10 mouse cellular contexts compared by ENCODE assay signal in genomic region chr10:75364796-75365195, GRCm38 (mm10). TPM values are rescaled to one million over a fixed set of nuclear protein-coding genes. Genes with fewer than 3 reads are reported as not detected.
DNase-seq lines count a peak whose midpoint lies in the region; ATAC-seq and TF ChIP-seq lines count a peak whose summit lies in the region.
"Had no signal": no experiment of that assay in that cellular context is flagged by ENCODE, and none has a peak within 500 bp of the region (broad histone marks: within the 10 kb centered on the region; RNA-seq: fewer than 3 reads in every experiment).

No protein-coding gene starts in this region.

- H3K27me3 ChIP-seq in heart, embryonic 16.5 days (ENCODE audit: control insufficient read depth, insufficient read depth, low read length) = no peaks in the 10 kb centered on the region
- no peaks in the 10 kb centered on the region for H3K27me3 ChIP-seq in testis, adult 2 months (ENCODE audit: control insufficient read depth, insufficient read depth, low read length)
- no peaks in the 10 kb centered on the region for H3K27me3 ChIP-seq in intestine, postnatal 0 days (replicated peaks; ENCODE audit: control insufficient read depth, insufficient read depth, low read length)
- H3K27me3 ChIP-seq: liver, embryonic 13.5 days had no signal

- WGBS in heart, embryonic 16.5 days = 64% methylated on average over 9 of the region's 9 CpGs
- 74% methylated on average over 9 of the region's 9 CpGs for WGBS in intestine, postnatal 0 days

- H3K27ac ChIP-seq in heart, embryonic 16.5 days (ENCODE audit: low read length) = peak overlapping the region; percentile 82
- 0 out of 2 replicates have a peak overlapping the region, but pooled peaks have one; percentile 5 for H3K27ac ChIP-seq in testis, adult 2 months (ENCODE audit: control insufficient read depth, insufficient read depth, low read depth, low read length)
- no peak overlapping the region; the same call in 1 of the 2 replicates for H3K27ac ChIP-seq in intestine, postnatal 0 days (ENCODE audit: low read depth, low read length)
- H3K27ac ChIP-seq: liver, embryonic 13.5 days had no signal

- DNase-seq in heart, postnatal 10 days = no peak
- no peak for DNase-seq in testis, postnatal 10 days (ENCODE audit: low spot score)
- DNase-seq in frontal cortex, postnatal 10 days (ENCODE audit: low spot score in 2 of 2) = no peak
- no peak for DNase-seq in layer of hippocampus, adult 8-10 months (ENCODE audit: low spot score in 2 of 2)
- DNase-seq in gastrocnemius, postnatal 4 days (ENCODE audit: low spot score in 2 of 2) = no peak
- DNase-seq: liver, embryonic 13.5 days had no signal

- H3K36me3 ChIP-seq in heart, embryonic 16.5 days (ENCODE audit: control insufficient read depth, insufficient read depth) = no peaks in the 10 kb centered on the region
- no peaks in the 10 kb centered on the region for H3K36me3 ChIP-seq in testis, adult 2 months (ENCODE audit: control insufficient read depth, insufficient read depth, low read length)
- H3K36me3 ChIP-seq in intestine, postnatal 0 days (ENCODE audit: control insufficient read depth, insufficient read depth) = no peaks in the 10 kb centered on the region
- H3K36me3 ChIP-seq: liver, embryonic 13.5 days had no signal

- TF ChIP-seq CTCF in testis, adult 2 months (IDR thresholded peaks at IDR 0.05; ENCODE audit: control insufficient read depth, insufficient read depth, insufficient replicate concordance, low read depth, low read length) = no peak
- no peak for TF ChIP-seq CTCF in intestine, postnatal 0 days (IDR thresholded peaks at IDR 0.05; ENCODE audit: low read depth)

- no peak for ATAC-seq in heart, embryonic 16.5 days (replicated peaks; ENCODE audit: extremely low read depth, insufficient read depth, low FRiP score)
- peak; percentile 56 for ATAC-seq in intestine, postnatal 0 days
- ATAC-seq: Patski had no signal

- intact Hi-C loops in heart, postnatal 10 days (cut with DNase I) = loop anchor here (5.0 kb wide), 1 partner anchor 47 kb away; the partner anchor contains the start of gene Adora2a

- peak overlapping the region; percentile 9 for H3K4me2 ChIP-seq in heart, embryonic 16.5 days (ENCODE audit: low read depth, low read length)
- no peak overlapping the region for H3K4me2 ChIP-seq in intestine, postnatal 0 days (replicated peaks; ENCODE audit: low read depth)

- H3K4me3 ChIP-seq in heart, embryonic 16.5 days (ENCODE audit: low read length) = no peak overlapping the region
- peak overlapping the region; percentile 90; the same call in 1 of the 2 replicates for H3K4me3 ChIP-seq in testis, adult 2 months (ENCODE audit: control insufficient read depth, low read depth, low read length)
- H3K4me3 ChIP-seq in intestine, postnatal 0 days (ENCODE audit: low read depth, low read length) = no peak overlapping the region

- H3K9me3 ChIP-seq in heart, embryonic 16.5 days (replicated peaks; ENCODE audit: control insufficient read depth, low read length) = no peaks in the 10 kb centered on the region
- H3K9me3 ChIP-seq in intestine, postnatal 0 days (ENCODE audit: control insufficient read depth) = no peaks in the 10 kb centered on the region
- H3K9me3 ChIP-seq: liver, embryonic 13.5 days had no signal

- H3K9ac ChIP-seq in heart, embryonic 16.5 days (ENCODE audit: low read length) = no peak overlapping the region
- no peak overlapping the region for H3K9ac ChIP-seq in intestine, postnatal 0 days (ENCODE audit: low read depth, low read length)
- H3K9ac ChIP-seq: liver, embryonic 13.5 days had no signal

- TF ChIP-seq POLR2A in testis, adult 2 months (IDR thresholded peaks at IDR 0.05; ENCODE audit: control insufficient read depth, low read depth, low read length) = no peak

- H3K4me1 ChIP-seq in heart, embryonic 16.5 days (ENCODE audit: control insufficient read depth, insufficient read depth, low read length) = peaks cover 17% of the 10 kb centered on the region
- H3K4me1 ChIP-seq in testis, adult 2 months (ENCODE audit: control insufficient read depth, insufficient read depth, low read length) = peaks cover 2% of the 10 kb centered on the region; the same call in 1 of the 2 replicates
- H3K4me1 ChIP-seq in intestine, postnatal 0 days (replicated peaks; ENCODE audit: control insufficient read depth, insufficient read depth, low read length) = 0 out of 2 replicates have a peak, but pooled peaks cover 2% of the 10 kb centered on the region
- H3K4me1 ChIP-seq: liver, embryonic 13.5 days had no signal

RNA-seq across cellular contexts. Expression of gene Upb1, which starts 36.1 kb away (rescaled TPM):
- 0.87 and 0.91 TPM in 2 replicates for polyA plus RNA-seq in heart, embryonic 16.5 days (2015; fragmentation: Nextera tagmentation; extraction: Ambion mirVana)
- total RNA-seq in heart, postnatal 10 days (2021) = under 1 TPM; 0.17 to 0.24 TPM
- polyA plus RNA-seq in testis, adult 2 months (2012; rRNA removed) = 0.13 and 0.20 TPM in 2 replicates
- polyA plus RNA-seq in intestine, postnatal 0 days (2015; fragmentation: Nextera tagmentation; extraction: Ambion mirVana) = 0.14 and 0.52 TPM in 2 replicates
- under 1 TPM; 0.20 to 0.83 (median 0.44) TPM for total RNA-seq in layer of hippocampus, adult 8-10 months (2022)
- under 1 TPM; 0.29 to 0.39 TPM for total RNA-seq in gastrocnemius, postnatal 4 days (2021)
- polyA plus RNA-seq: Patski had no signal

RNA-seq across cellular contexts. Expression of gene Adora2a, which starts 48.1 kb away (rescaled TPM):
- 8.0 and 8.7 TPM in 2 replicates for polyA plus RNA-seq in heart, embryonic 16.5 days (2015; fragmentation: Nextera tagmentation; extraction: Ambion mirVana)
- total RNA-seq in heart, postnatal 10 days (2021) = 10 to 100 TPM; 18.7 to 18.9 TPM
- polyA plus RNA-seq in testis, adult 2 months (2012; rRNA removed) = 0.28 and 1.2 TPM in 2 replicates
- 1.2 and 1.4 TPM in 2 replicates for polyA plus RNA-seq in intestine, postnatal 0 days (2015; fragmentation: Nextera tagmentation; extraction: Ambion mirVana)
- total RNA-seq in layer of hippocampus, adult 8-10 months (2022) = 1 to 10 TPM; 1.1 to 2.7 (median 1.9) TPM
- total RNA-seq in gastrocnemius, postnatal 4 days (2021) = 1 to 10 TPM; 4.4 to 5.5 TPM
